Mouse (Mus musculus) B cell, adult 2 months (primary cell): ENCODE measurements around the gene Bfsp1.

Source experiments
- DNase-seq, 2 experiments: peaks; one replicate each; pipeline ENCODE4 v3.0.0; 2022

Gene Bfsp1

GRCm38 (mm10) chr2:143852295-143853275, 10.4 kb downstream of the Bfsp1 start:
- no peak for DNase-seq

- DNase-seq = no peak
These were observed 11.4 kb downstream of the Bfsp1 start for GRCm38 (mm10) chr2:143851354-143852221.

- DNase-seq = no peak
These were observed 15.7 kb downstream of the Bfsp1 start for GRCm38 (mm10) chr2:143847291-143847690.

- no peak for DNase-seq
These were observed 16.2 kb downstream of the Bfsp1 start for GRCm38 (mm10) chr2:143846799-143847198.

GRCm38 (mm10) chr2:143844779-143845178, 18.2 kb downstream of the Bfsp1 start:
- DNase-seq = peak in 1 of 2 experiments; percentile 25

- peak; percentile 39 to 44 for DNase-seq
These were observed 21.4 kb downstream of the Bfsp1 start for GRCm38 (mm10) chr2:143841536-143841935.

- peak; percentile 55 to 57 for DNase-seq
These were observed 22.1 kb downstream of the Bfsp1 start for GRCm38 (mm10) chr2:143840895-143841294.

GRCm38 (mm10) chr2:143839458-143839857, 23.5 kb downstream of the Bfsp1 start:
- no peak for DNase-seq

GRCm38 (mm10) chr2:143838698-143839097, 24.3 kb downstream of the Bfsp1 start:
- DNase-seq = peak; percentile 34 to 36

GRCm38 (mm10) chr2:143837291-143837701, 25.7 kb downstream of the Bfsp1 start:
- DNase-seq = peak; percentile 81 to 83

- no peak for DNase-seq
These were observed 27.2 kb downstream of the Bfsp1 start for GRCm38 (mm10) chr2:143835820-143836219.

- no peak for DNase-seq
These were observed 28.9 kb downstream of the Bfsp1 start for GRCm38 (mm10) chr2:143834082-143834481.

- DNase-seq = no peak
These were observed 30.3 kb downstream of the Bfsp1 start for GRCm38 (mm10) chr2:143832721-143833120.

GRCm38 (mm10) chr2:143831645-143832044, 31.3 kb downstream of the Bfsp1 start:
- no peak for DNase-seq

- DNase-seq = no peak
These were observed 49.5 kb downstream of the Bfsp1 start for GRCm38 (mm10) chr2:143813461-143813860.

- no peak for DNase-seq
These were observed 50.7 kb downstream of the Bfsp1 start for GRCm38 (mm10) chr2:143812262-143812661.

- DNase-seq = no peak
These were observed 54.2 kb downstream of the Bfsp1 start for GRCm38 (mm10) chr2:143808789-143809188.

GRCm38 (mm10) chr2:143806924-143807664, 55.9 kb downstream of the Bfsp1 start:
- DNase-seq = no peak

- no peak for DNase-seq
These were observed 56.6 kb downstream of the Bfsp1 start for GRCm38 (mm10) chr2:143806140-143806923.

- DNase-seq = no peak
These were observed 61.9 kb downstream of the Bfsp1 start for GRCm38 (mm10) chr2:143801097-143801496.

GRCm38 (mm10) chr2:143796335-143797013, 66.5 kb downstream of the Bfsp1 start:
- no peak for DNase-seq
